Mouse (Mus musculus) liver, embryonic 16.5 days (tissue): ENCODE data around the gene Prr29. TPM values are rescaled to one million over a fixed set of nuclear protein-coding genes. Genes with fewer than 3 reads are reported as not detected.

Experiments used
- ATAC-seq: fragments of 200-750 bp; cut with Nextera tagmentation; 2 replicates; pipeline ENCODE4 v1.8.0; 2017; ENCODE audit warnings: low read depth, mild to moderate bottlenecking, moderate number of reproducible peaks, moderate library complexity
- H3K27ac ChIP-seq: fragments of 300-500 bp; sonication (generic); 2 replicates; pipeline ENCODE4 v1.5.1; 2014; ENCODE audit warnings: mild to moderate bottlenecking, low read length
- H3K27me3 ChIP-seq: fragments of 300-500 bp; sonication (generic); 2 replicates; pipeline ENCODE4 v1.6.1; 2014; ENCODE audit warnings: low read depth, low read length, mixed read lengths; ENCODE audit not compliant: control insufficient read depth, insufficient read depth
- H3K36me3 ChIP-seq: fragments of 300-500 bp; sonication (generic); 2 replicates; pipeline ENCODE4 v1.6.1; 2014; ENCODE audit warnings: mild to moderate bottlenecking; ENCODE audit not compliant: control insufficient read depth, insufficient read depth
- H3K4me1 ChIP-seq: fragments of 300-500 bp; sonication (generic); 2 replicates; pipeline ENCODE4 v1.6.1; 2014; ENCODE audit warnings: low read depth, low read length, mixed read lengths; ENCODE audit not compliant: control insufficient read depth
- H3K4me2 ChIP-seq: fragments of 300-500 bp; sonication (generic); 2 replicates; pipeline ENCODE4 v1.6.1; 2014; ENCODE audit warnings: low read depth, low read length, mixed read lengths
- H3K4me3 ChIP-seq: fragments of 300-500 bp; sonication (generic); 2 replicates; pipeline ENCODE4 v1.5.1; 2014; ENCODE audit warnings: low read depth, mild to moderate bottlenecking, low read length
- H3K9ac ChIP-seq: fragments of 300-500 bp; sonication (generic); 2 replicates; pipeline ENCODE4 v1.6.1; 2014; ENCODE audit warnings: low read depth, low read length
- H3K9me3 ChIP-seq: fragments of 300-500 bp; sonication (generic); replicated peaks from 2 replicates; pipeline ENCODE4 v1.6.1; 2016; ENCODE audit warnings: low read length; ENCODE audit not compliant: control insufficient read depth
- WGBS: fragments of 180-500 bp; shearing (Covaris S2); extraction: QIAGEN DNeasy Blood & Tissue Kit; methylation state at CpG from one replicate; pipeline ENCODE4 v1.1.7; 2014; ENCODE audit not compliant: insufficient replicate concordance; 5-methylcytosine and 5-hydroxymethylcytosine counted together
- polyA plus RNA-seq: library from polyadenylated mRNA; unstranded; fragments of >200 nt; fragmentation: Nextera tagmentation; extraction: Ambion mirVana; gene quantifications from 2 replicates; pipeline ENCODE4 v1.2.1, GENCODE M21; 2015

The Prr29 gene
- polyA plus RNA-seq, 1 experiment from 2014 or later = not detected

DNA sequence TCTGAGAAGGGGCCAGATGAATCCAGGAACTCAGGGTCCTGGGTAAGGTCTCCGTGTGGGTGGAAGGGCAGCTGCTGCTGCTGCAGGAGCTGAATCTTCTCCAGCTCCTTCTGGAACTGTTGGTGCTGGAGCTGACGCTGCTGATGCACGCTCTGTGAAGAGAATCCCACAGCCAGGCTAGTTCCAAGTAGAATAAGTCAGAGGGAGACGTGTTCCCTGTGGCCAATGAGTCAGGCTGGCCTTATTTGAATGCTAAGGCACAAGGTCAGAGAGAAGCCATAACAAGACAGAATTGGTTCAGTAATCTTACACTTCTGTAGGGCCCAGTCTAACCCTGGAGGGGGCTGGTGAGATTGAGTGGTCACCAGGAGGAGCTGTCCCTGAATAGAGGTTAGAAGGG lies 44.7 kb downstream of the Prr29 start:
- Histone ChIP-seq H3K9me3 (no peaks in the 10 kb centered on the region), H3K4me2 (no peak overlapping the region), H3K4me3 (no peak overlapping the region), H3K9ac (no peak overlapping the region), H3K4me1 (no peaks in the 10 kb centered on the region), H3K36me3 (peaks cover 10% of the 10 kb centered on the region; the same call in 1 of the 2 replicates), H3K27me3 (no peaks in the 10 kb centered on the region), H3K27ac (no peak overlapping the region)
- 67% methylated on average over 4 of the region's 4 CpGs for WGBS
- no peak for ATAC-seq

GRCm38 (mm10) chr11:106410507-106410906 lies 45.2 kb downstream of the Prr29 start:
- no peaks in the 10 kb centered on the region for H3K4me1 ChIP-seq
- peaks cover 10% of the 10 kb centered on the region; the same call in 1 of the 2 replicates for H3K36me3 ChIP-seq
- H3K9me3 ChIP-seq = no peaks in the 10 kb centered on the region
- no peak overlapping the region for H3K4me3 ChIP-seq
- H3K27ac ChIP-seq = no peak overlapping the region
- WGBS = 73% methylated on average over 3 of the region's 3 CpGs
- ATAC-seq = peak; percentile 21; the same call in 1 of the 2 replicates
- no peaks in the 10 kb centered on the region for H3K27me3 ChIP-seq
- no peak overlapping the region for H3K4me2 ChIP-seq
- H3K9ac ChIP-seq = no peak overlapping the region

DNA sequence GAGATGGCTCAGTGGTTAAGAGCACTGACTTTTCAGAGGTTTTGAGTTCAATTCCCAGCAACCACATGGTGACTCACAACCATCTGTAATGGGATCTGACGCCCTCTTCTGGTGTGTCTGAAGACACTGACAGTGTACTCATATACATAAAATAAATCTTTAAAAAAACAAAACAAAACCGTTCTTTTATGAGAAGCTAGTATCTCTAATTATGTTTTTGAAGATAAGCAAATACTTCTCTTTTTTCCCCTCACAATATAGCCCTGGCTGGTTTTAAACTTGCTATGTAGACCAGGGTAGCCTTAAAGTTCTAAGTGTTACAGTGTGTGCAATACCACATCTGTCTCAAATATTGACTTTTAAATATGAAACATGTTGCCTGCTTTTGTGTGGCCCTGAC lies 45.9 kb downstream of the Prr29 start:
- H3K4me1 ChIP-seq = no peaks in the 10 kb centered on the region
- H3K27ac ChIP-seq = no peak overlapping the region
- no peak for ATAC-seq
- H3K36me3 ChIP-seq = peaks cover 10% of the 10 kb centered on the region; the same call in 1 of the 2 replicates
- no peak overlapping the region for H3K4me2 ChIP-seq
- no peak overlapping the region for H3K9ac ChIP-seq
- no peaks in the 10 kb centered on the region for H3K9me3 ChIP-seq
- WGBS = 58% methylated on average over 2 of the region's 2 CpGs
- no peaks in the 10 kb centered on the region for H3K27me3 ChIP-seq
- no peak overlapping the region for H3K4me3 ChIP-seq

DNA sequence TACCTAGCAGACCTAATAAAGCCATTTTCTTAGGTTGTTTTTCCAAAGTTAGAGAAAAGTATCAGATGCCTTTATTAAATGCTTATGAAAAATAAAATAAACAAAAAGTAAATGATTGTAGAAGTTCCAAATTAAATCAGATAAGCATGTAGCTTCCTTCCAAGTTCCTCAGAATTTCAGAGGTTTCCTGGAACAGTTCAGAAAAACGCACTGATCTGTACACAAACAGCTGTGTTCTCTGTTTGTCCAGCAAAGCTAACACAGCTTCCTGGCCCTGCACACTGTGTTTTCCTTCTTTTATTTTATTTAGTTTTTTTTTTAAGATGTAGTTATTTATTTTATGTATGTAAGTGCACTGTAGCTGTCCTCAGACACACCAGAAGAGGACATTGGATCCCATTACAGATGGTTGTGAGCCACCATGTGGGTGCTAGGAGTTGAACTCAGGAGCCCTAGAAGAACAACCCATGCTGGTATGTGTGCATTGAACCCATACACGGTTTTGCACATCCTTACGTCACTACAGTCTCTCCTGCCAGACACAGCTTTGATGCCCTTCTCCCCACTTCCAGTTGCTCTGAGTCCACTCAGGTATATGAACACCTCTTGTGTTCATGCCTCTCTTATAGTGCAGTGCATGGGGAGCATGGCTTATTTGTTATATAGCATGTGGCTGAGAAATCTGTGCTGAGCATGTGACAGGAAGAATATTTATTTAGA lies 47.5 kb downstream of the Prr29 start:
- H3K9me3 ChIP-seq = no peaks in the 10 kb centered on the region
- H3K4me3 ChIP-seq = no peak overlapping the region
- no peak overlapping the region for H3K27ac ChIP-seq
- 68% methylated on average over 3 of the region's 3 CpGs for WGBS
- H3K9ac ChIP-seq = no peak overlapping the region
- no peaks in the 10 kb centered on the region for H3K27me3 ChIP-seq
- H3K4me1 ChIP-seq = no peaks in the 10 kb centered on the region
- H3K36me3 ChIP-seq = peaks cover 7% of the 10 kb centered on the region; the same call in 1 of the 2 replicates
- no peak overlapping the region for H3K4me2 ChIP-seq
- ATAC-seq = no peak

GRCm38 (mm10) chr11:106416331-106416730 lies 51.1 kb downstream of the Prr29 start:
- H3K4me1 ChIP-seq = peaks cover 4% of the 10 kb centered on the region; the same call in 1 of the 2 replicates
- no peaks in the 10 kb centered on the region for H3K27me3 ChIP-seq
- no peak overlapping the region for H3K9ac ChIP-seq
- H3K36me3 ChIP-seq = peaks cover 4% of the 10 kb centered on the region; the same call in 1 of the 2 replicates
- 66% methylated on average over 3 of the region's 3 CpGs for WGBS
- no peak overlapping the region for H3K4me3 ChIP-seq
- no peak for ATAC-seq
- H3K4me2 ChIP-seq = no peak overlapping the region
- H3K9me3 ChIP-seq = no peaks in the 10 kb centered on the region
- H3K27ac ChIP-seq = no peak overlapping the region

- H3K36me3 ChIP-seq = peaks cover 3% of the 10 kb centered on the region; the same call in 1 of the 2 replicates
- WGBS = 51% methylated on average over 2 of the region's 2 CpGs
- no peak for ATAC-seq
- no peak overlapping the region for H3K4me2 ChIP-seq
- H3K4me1 ChIP-seq = peaks cover 4% of the 10 kb centered on the region; the same call in 1 of the 2 replicates
- H3K4me3 ChIP-seq = no peak overlapping the region
- no peaks in the 10 kb centered on the region for H3K27me3 ChIP-seq
- no peak overlapping the region for H3K27ac ChIP-seq
- no peaks in the 10 kb centered on the region for H3K9me3 ChIP-seq
- H3K9ac ChIP-seq = no peak overlapping the region
Observed at GRCm38 (mm10) chr11:106417860-106418259, 52.6 kb downstream of the Prr29 start.

GRCm38 (mm10) chr11:106418622-106419196 lies 53.4 kb downstream of the Prr29 start:
- Histone ChIP-seq H3K36me3 (peaks cover 7% of the 10 kb centered on the region; the same call in 1 of the 2 replicates), H3K9ac (no peak overlapping the region), H3K27me3 (no peaks in the 10 kb centered on the region), H3K9me3 (no peaks in the 10 kb centered on the region), H3K27ac (no peak overlapping the region; the same call in 1 of the 2 replicates), H3K4me2 (no peak overlapping the region), H3K4me3 (no peak overlapping the region), H3K4me1 (peaks cover 4% of the 10 kb centered on the region; the same call in 1 of the 2 replicates)
- WGBS = 46% methylated on average over 4 of the region's 4 CpGs
- peak; percentile 60; the same call in 1 of the 2 replicates for ATAC-seq

- Histone ChIP-seq H3K9me3 (no peaks in the 10 kb centered on the region), H3K9ac (no peak overlapping the region), H3K4me2 (no peak overlapping the region), H3K36me3 (peaks cover 4% of the 10 kb centered on the region; the same call in 1 of the 2 replicates), H3K4me1 (peaks cover 4% of the 10 kb centered on the region; the same call in 1 of the 2 replicates), H3K27me3 (no peaks in the 10 kb centered on the region), H3K27ac (peak overlapping the region; percentile 62), H3K4me3 (no peak overlapping the region)
- ATAC-seq = 0 out of 2 replicates have a peak, but pooled peaks have one; percentile 2
- 40% methylated on average over 9 of the region's 9 CpGs for WGBS
Observed at GRCm38 (mm10) chr11:106419262-106420102, 54.2 kb downstream of the Prr29 start.
